Mouse (Mus musculus) liver, postnatal 0 days (tissue): ENCODE measurements around the gene Pak2. TPM values are rescaled to one million over a fixed set of nuclear protein-coding genes. Genes with fewer than 3 reads are reported as not detected.
A peak's percentile ranks its signal among the peaks of the same experiment; 100 is the strongest.
"Not testable (repeated sequence)": the region's sequence is repeated elsewhere in the genome, so short reads cannot be mapped to it uniquely, and the experiment has no call there.

Experiments used
- ATAC-seq: fragments of 200-750 bp; cut with Nextera tagmentation; 2 replicates; pipeline ENCODE4 v1.8.0; 2017; ENCODE audit warnings: mild to moderate bottlenecking, moderate library complexity
- DNase-seq: peaks from one replicate; pipeline ENCODE4 v3.0.0-alpha.2; 2016
- H3K27ac ChIP-seq: fragments of 300-500 bp; sonication (generic); 2 replicates; pipeline ENCODE4 v1.5.1; 2014; ENCODE audit warnings: antibody characterized with exemption, moderate library complexity, mild to moderate bottlenecking, low read depth
- H3K27me3 ChIP-seq: fragments of 300-500 bp; sonication (generic); 2 replicates; pipeline ENCODE4 v1.6.1; 2014; ENCODE audit warnings: low read length, control low read depth, mixed read lengths; ENCODE audit not compliant: insufficient read depth
- H3K36me3 ChIP-seq: fragments of 300-500 bp; sonication (generic); replicated peaks from 2 replicates; pipeline ENCODE4 v1.6.1; 2014; ENCODE audit warnings: mild to moderate bottlenecking, control low read depth, low read length, moderate library complexity, mixed read lengths; ENCODE audit not compliant: insufficient read depth
- H3K4me1 ChIP-seq: fragments of 300-500 bp; sonication (generic); 2 replicates; pipeline ENCODE4 v1.6.1; 2014; ENCODE audit warnings: antibody characterized with exemption, mild to moderate bottlenecking, control low read depth; ENCODE audit not compliant: insufficient read depth
- H3K4me2 ChIP-seq: fragments of 300-500 bp; sonication (generic); 2 replicates; pipeline ENCODE4 v1.6.1; 2014; ENCODE audit warnings: low read depth, mild to moderate bottlenecking, low read length, moderate library complexity, mixed read lengths
- H3K4me3 ChIP-seq: fragments of 300-500 bp; sonication (generic); 2 replicates; pipeline ENCODE4 v1.5.1; 2014; ENCODE audit warnings: low read depth, low read length
- H3K9ac ChIP-seq: fragments of 300-500 bp; sonication (generic); replicated peaks from 2 replicates; pipeline ENCODE4 v1.6.1; 2014; ENCODE audit warnings: mild to moderate bottlenecking, moderate library complexity
- H3K9me3 ChIP-seq: fragments of 300-500 bp; sonication (generic); 2 replicates; pipeline ENCODE4 v1.6.1; 2016; ENCODE audit warnings: mild to moderate bottlenecking, control low read depth, low read length, mixed read lengths
- CTCF ChIP-seq: sonication (generic); IDR thresholded peaks from 2 replicates; pipeline ENCODE4 v1.5.1; 2016; ENCODE audit warnings: antibody characterized with exemption, low read depth
- EP300 ChIP-seq: IDR thresholded peaks from 2 replicates; pipeline ENCODE4 v1.6.1; 2016; ENCODE audit warnings: antibody characterized with exemption, low read depth, mild to moderate bottlenecking
- WGBS: fragments of 180-500 bp; shearing (Covaris S2); extraction: QIAGEN DNeasy Blood & Tissue Kit; methylation state at CpG from one replicate; pipeline ENCODE4 v1.1.7; 2014; ENCODE audit not compliant: insufficient replicate concordance; 5-methylcytosine and 5-hydroxymethylcytosine counted together
- polyA plus RNA-seq: library from polyadenylated mRNA; unstranded; fragments of >200 nt; fragmentation: Nextera tagmentation; extraction: Ambion mirVana; gene quantifications from 2 replicates; pipeline ENCODE4 v1.2.1, GENCODE M21; 2015

The Pak2 gene
- polyA plus RNA-seq, 1 experiment from 2014 or later: 10.3 TPM

- Histone ChIP-seq H3K36me3 (peaks cover 3% of the 10 kb centered on the region; the same call in 1 of the 2 replicates), H3K4me3 (peak within 1 kb of the TSS; percentile 93), H3K27me3 (no peaks in the 10 kb centered on the region), H3K4me2 (peak within 1 kb of the TSS; percentile 88), H3K4me1 (peaks cover 21% of the 10 kb centered on the region), H3K9ac (peak within 1 kb of the TSS; percentile 92), H3K27ac (peak within 1 kb of the TSS; percentile 95), H3K9me3 (no peaks in the 10 kb centered on the region)
- TF ChIP-seq EP300 (no peak), CTCF (no peak)
- WGBS: under 1% methylated on average over 32 of the region's 34 CpGs
- ATAC-seq: peak; percentile 93
- DNase-seq: peak; percentile 92
Observed at GRCm38 (mm10) chr16:32099638-32100150, 20.6 kb upstream of the Pak2 start, which contains the start of the genes Pigx and Cep19. Gene Pigx, minus strand, starts transcription at chr16:32099740. Gene Cep19, plus strand, starts transcription at chr16:32099800.

DNA sequence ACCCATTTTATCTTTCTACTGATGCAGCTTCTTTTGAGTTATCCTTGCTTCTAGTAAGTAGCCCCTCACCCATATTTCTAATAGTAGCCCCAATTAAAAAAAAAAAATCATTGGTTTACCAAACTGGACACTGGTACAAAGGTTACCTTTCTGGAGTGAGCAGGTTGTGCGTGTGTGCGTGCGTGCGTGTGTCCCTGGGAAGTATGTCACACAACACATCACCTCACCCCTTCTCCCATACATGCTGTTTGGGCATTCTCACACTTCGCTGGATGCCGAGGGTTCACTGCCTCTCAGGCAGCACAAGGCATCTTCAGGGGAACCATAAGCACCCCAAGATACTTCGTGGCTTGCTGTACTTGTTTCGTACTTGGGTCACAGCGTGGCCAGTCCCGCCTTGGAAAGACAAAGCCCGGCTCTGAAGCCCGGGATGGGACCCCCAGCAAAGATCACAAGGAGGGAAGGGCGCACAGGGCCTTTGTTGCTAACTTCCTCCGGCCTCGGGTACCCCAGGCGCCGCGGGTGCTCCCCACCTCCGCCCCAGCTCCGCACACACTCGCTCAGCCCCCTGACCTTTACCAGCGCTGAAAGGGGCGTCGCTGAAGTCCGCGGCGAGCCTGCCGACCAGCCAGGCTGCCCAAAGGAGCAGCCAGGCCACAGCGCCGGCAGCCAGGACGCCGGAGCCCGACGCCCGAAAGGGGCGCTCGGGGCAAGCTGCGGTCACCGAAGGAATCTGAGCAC, 19.9 kb upstream of the Pak2 start:
- Histone ChIP-seq H3K27me3 (no peaks in the 10 kb centered on the region), H3K4me1 (peaks cover 21% of the 10 kb centered on the region), H3K27ac (peak overlapping the region; percentile 95), H3K9me3 (no peaks in the 10 kb centered on the region), H3K9ac (peak overlapping the region; percentile 92), H3K4me3 (peak overlapping the region; percentile 93), H3K4me2 (peak overlapping the region; percentile 88), H3K36me3 (peaks cover 3% of the 10 kb centered on the region; the same call in 1 of the 2 replicates)
- DNase-seq: peak; percentile 33
- no peak for TF ChIP-seq EP300
- TF ChIP-seq CTCF: no peak
- 1% methylated on average over 39 of the region's 39 CpGs for WGBS
- peak; percentile 73 for ATAC-seq

DNA sequence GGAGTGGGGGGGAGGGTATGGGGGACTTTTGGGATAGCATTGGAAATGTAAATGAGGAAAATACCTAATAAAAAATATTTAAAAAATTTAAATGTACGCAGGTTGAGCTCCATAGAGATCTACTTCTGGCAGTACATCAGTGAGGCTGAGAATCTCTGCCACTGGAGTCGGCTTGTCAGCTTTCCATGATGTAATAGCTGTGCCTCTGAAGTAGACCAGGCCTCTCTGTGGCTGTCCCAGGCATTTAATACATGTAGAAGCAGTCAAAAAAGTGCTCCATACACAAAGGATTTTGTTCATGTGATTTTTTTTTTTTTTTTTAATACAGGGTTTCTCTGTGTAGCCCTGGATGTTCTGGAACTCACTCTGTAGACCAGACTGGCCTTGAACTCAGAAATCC, 18.6 kb upstream of the Pak2 start:
- H3K4me3 ChIP-seq, H3K36me3 ChIP-seq, H3K27me3 ChIP-seq, ATAC-seq, H3K9me3 ChIP-seq, DNase-seq, H3K9ac ChIP-seq, H3K27ac ChIP-seq, H3K4me2 ChIP-seq: not testable (repeated sequence)
- H3K4me1 ChIP-seq: peaks cover 21% of the 10 kb centered on the region
- WGBS: 83% methylated on average over 2 of the region's 2 CpGs

DNA sequence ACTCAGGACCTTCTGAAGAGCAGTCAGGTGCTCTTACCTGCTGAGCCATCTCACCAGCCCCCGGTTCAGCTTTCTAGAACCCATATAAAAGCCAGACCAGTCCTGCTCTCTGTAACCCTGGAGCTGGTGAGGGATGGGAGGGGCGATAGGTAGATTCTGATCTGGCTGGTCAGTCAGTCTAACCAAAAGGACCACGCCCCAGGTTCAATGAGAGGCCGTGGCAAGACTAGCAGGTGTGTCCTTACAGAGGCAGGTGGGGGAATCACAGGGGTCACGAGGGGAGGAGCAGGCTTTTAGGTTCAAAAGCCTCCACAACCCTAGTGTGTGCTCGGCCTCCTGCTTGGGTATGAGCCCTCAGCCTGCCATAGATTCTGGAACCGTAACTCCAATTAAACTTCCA, 12.3 kb upstream of the Pak2 start:
- H3K36me3 ChIP-seq: peaks cover 18% of the 10 kb centered on the region
- H3K4me2 ChIP-seq: no peak overlapping the region
- no peaks in the 10 kb centered on the region for H3K27me3 ChIP-seq
- TF ChIP-seq CTCF (no peak), EP300 (no peak)
- H3K27ac ChIP-seq: no peak overlapping the region
- no peaks in the 10 kb centered on the region for H3K9me3 ChIP-seq
- no peak overlapping the region for H3K9ac ChIP-seq
- H3K4me3 ChIP-seq: no peak overlapping the region
- 81% methylated on average over 7 of the region's 7 CpGs for WGBS
- DNase-seq (no peak), ATAC-seq (no peak)
- H3K4me1 ChIP-seq: peaks cover 7% of the 10 kb centered on the region

- no peak overlapping the region for H3K4me3 ChIP-seq
- DNase-seq: peak; percentile 50
- H3K9me3 ChIP-seq: no peaks in the 10 kb centered on the region
- H3K27ac ChIP-seq: peak overlapping the region; percentile 52
- H3K36me3 ChIP-seq: peaks cover 32% of the 10 kb centered on the region
- peaks cover 7% of the 10 kb centered on the region for H3K4me1 ChIP-seq
- TF ChIP-seq EP300: no peak
- no peak for TF ChIP-seq CTCF
- peak; percentile 75 for ATAC-seq
- H3K9ac ChIP-seq: no peak overlapping the region; the same call in 1 of the 2 replicates
- 32% methylated on average over 17 of the region's 17 CpGs for WGBS
- peak overlapping the region; percentile 20 for H3K4me2 ChIP-seq
- H3K27me3 ChIP-seq: no peaks in the 10 kb centered on the region
Observed at GRCm38 (mm10) chr16:32087629-32088443, 8.7 kb upstream of the Pak2 start.

- peak overlapping the region; percentile 75 for H3K4me2 ChIP-seq
- no peak for ATAC-seq
- H3K27ac ChIP-seq: peak overlapping the region; percentile 99
- H3K27me3 ChIP-seq: no peaks in the 10 kb centered on the region
- DNase-seq: no peak
- H3K36me3 ChIP-seq: peaks cover 6% of the 10 kb centered on the region
- peak overlapping the region; percentile 73 for H3K4me3 ChIP-seq
- H3K4me1 ChIP-seq: peaks cover 21% of the 10 kb centered on the region
- H3K9me3 ChIP-seq: no peaks in the 10 kb centered on the region
- peak overlapping the region; percentile 88 for H3K9ac ChIP-seq
- TF ChIP-seq EP300 (no peak), CTCF (no peak)
- under 1% methylated on average over 27 of the region's 30 CpGs for WGBS
Observed at GRCm38 (mm10) chr16:32078408-32078990, 643 bp downstream of the Pak2 start.
